Mouse (Mus musculus) C2C12 (cell line): ENCODE data around the gene Tbc1d14.
A peak's percentile ranks its signal among the peaks of the same experiment; 100 is the strongest.

Experiments used
- CTCF ChIP-seq: IDR thresholded peaks from one replicate; pipeline ENCODE4 v1.5.1; 2011; ENCODE audit not compliant: control insufficient read depth, insufficient read depth, insufficient read length
- MAX ChIP-seq: IDR thresholded peaks from one replicate; pipeline ENCODE4 v1.6.1; 2011; ENCODE audit warnings: mild to moderate bottlenecking, control low read depth

DNA sequence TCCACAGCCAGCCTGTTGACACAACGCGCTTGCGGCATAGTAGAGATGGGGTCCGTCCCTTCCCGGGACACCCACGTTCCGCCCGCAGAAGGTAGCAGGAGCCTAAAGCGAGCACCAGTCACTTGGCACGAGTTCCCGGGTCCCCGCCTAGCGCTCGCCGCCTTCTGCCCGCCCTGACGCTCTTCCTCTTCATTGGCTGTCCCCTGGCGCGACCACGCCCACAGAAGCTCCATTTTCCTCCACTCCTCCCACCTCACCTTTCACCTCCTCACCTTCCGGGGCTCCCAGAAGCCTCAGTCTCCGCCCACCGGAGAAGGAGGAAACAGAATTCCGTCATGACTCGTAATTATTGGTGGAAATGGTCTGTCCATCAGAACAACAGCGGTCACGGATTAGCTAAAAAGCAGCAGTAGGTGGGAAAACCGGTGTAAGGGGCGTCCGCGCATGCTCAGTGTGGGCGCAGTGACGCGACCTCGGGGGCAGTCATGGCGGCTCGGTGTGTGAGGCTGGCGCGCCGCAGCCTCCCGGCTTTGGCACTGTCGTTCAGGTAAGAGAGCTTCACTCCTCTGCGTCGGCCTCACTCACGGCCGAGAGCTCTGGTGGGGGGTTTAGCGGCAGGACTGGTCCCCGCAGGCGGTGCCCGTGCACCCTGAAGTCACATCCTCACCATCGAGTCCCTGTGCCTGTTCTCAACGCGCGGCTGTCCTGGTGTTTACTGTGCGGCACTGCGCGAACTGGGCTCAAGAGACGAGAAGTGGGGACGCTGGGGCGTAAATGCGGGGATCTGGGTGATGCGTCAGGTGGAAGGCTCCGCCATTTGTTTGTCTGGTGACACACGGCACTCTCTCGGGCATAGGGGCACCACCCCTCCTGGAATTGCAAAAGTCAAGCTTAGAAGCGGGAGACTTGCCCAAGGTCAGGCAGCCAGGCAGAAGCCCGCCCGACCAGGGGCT lies 128.1 kb downstream of the Tbc1d14 start, which contains the start of gene Grpel1:
- TF ChIP-seq CTCF (no peak), MAX (peak; percentile 42)
